Mouse (Mus musculus) mouse embryonic stem cell (cell line): ENCODE results near the gene Htr2a.

Experiments
- in situ Hi-C, 2 experiments: fragments of 300-500 bp; cut with MboI; formaldehyde crosslinking; loops; 1 replicate in 1 of 2; 3 replicates in 1 of 2; pipeline ENCODE4 v1.14.3; 2019 to 2020; ENCODE audit warnings: low sequenced_read_pairs in 2 of 2, low pct_unique_long_range_greater_than_20kb in 1 of 2, mixed read lengths in 1 of 2; ENCODE audit not compliant: unreplicated experiment in 1 of 2

The Htr2a gene

GRCm38 (mm10) chr14:74640819-74641381 is at the start of gene Htr2a:
Htr2a (plus strand) TSS chr14:74640840.
- in situ Hi-C loops = no loop called here

DNA sequence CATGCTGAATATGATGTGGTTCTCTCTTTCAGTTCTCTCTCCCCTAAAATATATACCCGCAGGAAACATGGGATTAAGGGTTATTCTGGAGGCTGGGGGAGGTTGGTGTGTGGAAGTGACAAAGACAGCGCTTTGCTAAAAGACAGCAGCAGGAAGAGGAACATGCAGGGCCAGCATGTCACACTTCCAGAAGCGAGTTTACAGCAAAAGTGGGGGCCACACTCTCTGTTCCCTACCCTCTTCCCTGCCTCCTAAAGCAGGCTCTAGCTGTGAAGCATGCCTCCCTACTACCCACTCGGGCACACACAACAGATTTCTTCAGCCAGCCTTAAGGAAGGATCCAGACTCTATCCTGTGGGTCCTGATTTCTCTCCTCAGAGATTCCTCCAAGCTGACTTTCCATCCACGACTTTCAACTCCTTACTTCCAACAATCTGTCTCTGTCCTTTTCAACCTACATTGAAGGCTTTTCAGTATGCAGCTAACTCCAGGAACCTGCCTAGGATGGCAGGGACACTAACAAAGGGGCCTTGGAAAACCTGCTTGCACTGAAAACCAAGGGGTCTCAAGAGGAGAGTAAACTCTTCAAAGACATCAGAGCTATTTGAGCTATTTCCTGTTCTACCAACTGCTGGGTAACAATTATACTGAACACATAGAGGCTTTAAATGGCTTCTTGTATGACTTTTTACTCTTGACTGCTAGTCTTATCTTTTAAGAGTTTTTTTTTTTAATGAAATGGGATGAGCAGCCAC is 39.1 kb upstream of the Htr2a start:
- in situ Hi-C loops = no loop called here

DNA sequence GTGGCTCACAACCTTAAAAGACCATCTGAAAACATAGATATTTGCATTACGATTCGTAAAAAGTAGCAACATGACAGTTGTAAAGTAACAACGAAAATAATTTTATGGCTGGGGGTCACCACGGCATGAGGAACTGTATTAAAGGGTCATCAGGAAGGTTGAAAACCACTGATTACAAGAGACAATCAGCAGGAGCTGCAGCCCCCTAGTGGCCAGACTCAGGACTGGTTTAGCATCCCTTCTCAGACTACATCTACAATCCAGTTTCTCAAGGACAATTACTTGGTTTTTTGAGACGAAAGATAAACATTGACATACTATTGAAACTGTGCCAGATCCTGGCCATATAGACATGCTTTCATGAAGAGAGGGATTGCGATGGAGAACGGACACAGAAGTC is 38.1 kb upstream of the Htr2a start:
- in situ Hi-C loops = no loop called here

DNA sequence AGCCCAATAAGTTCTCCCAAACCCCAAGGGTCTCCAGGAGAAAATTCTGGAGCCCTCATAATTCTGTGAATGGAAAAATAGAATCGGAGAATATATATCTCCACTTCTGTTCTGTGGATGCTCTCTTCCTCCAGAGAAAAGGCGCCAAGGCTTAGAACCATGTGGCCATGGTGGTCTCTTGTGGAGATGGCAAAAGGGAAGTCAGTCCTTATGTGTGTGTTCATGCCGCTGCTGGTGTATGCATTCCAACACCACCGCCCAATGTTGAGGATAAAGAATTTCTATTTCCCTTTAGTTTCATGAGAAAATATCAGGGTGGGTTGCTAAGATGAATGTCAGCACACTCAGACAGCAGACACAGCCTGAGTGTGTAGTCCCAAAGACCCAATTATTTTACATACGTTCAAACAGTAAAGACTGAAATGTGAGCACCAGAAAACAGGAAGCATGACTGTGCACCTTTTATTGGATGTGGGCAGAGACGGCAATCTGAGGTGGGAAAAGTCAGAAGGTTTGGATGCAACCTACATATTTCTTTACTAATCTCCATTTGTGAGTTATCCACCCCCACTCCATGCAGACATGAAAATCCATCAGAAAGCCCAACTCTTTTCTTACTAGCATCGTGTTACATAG is 37.4 kb upstream of the Htr2a start:
- in situ Hi-C loops = no loop called here

DNA sequence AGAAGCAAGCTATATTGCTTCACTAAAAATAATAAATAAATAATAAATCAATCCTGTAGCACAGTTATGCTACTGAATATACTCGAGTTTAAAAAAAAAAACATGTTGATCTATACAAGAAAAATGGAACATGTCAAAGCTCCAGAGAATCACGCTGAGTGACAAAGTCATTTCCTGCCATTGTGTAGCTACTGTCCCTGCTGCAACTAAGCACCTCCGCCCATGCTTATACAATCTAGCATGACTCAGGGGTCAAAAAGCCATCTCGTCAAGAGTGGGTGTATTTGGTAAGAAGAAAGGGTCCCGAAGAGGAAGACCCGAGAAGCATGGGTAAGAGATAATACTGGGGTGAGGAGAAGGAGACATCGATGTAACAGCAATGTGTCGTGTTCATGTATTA is 29.3 kb upstream of the Htr2a start:
- in situ Hi-C loops = no loop called here

- in situ Hi-C loops = no loop called here
Observed at GRCm38 (mm10) chr14:74618858-74619257, 21.8 kb upstream of the Htr2a start.

- in situ Hi-C loops = no loop called here
Observed at GRCm38 (mm10) chr14:74638071-74638470, 2.6 kb upstream of the Htr2a start.

DNA sequence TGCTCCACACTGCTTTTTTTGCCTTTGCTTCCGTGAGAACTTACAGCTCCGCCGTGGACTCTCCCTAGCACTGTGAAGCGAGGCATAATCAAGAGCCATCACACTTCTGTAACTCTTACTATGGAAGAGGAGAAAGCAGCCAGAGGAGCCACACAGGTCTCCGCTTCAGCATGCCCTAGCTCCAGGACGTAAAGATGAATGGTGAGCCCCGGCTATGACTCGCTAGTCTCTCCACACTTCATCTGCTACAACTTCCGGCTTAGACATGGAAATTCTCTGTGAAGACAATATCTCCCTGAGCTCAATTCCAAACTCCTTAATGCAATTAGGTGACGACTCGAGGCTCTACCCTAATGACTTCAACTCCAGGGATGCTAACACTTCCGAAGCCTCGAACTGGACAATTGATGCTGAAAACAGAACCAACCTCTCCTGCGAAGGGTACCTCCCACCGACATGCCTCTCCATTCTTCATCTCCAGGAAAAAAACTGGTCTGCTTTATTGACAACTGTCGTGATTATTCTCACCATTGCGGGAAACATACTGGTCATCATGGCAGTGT is 1.1 kb downstream of the Htr2a start:
- in situ Hi-C loops = no loop called here

DNA sequence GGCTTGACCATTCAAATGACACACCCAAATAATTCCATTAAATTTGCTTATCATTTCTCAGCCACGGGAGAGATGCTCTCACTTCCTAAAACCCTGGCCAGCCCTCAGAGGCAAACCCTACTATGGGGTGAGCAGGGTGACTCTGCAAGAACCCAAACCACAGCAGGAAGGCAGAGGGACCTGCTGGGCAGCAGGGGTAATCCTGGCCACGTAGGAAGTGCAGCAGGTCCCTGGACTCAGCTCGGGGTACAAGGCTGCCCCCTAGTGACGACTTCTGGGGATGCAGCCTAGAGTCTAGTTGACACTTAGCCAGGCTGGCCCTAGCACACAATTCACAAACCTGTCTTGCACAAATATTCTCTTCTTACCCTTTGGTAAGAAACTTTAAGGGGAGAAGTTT is 2.7 kb downstream of the Htr2a start:
- in situ Hi-C loops = no loop called here

DNA sequence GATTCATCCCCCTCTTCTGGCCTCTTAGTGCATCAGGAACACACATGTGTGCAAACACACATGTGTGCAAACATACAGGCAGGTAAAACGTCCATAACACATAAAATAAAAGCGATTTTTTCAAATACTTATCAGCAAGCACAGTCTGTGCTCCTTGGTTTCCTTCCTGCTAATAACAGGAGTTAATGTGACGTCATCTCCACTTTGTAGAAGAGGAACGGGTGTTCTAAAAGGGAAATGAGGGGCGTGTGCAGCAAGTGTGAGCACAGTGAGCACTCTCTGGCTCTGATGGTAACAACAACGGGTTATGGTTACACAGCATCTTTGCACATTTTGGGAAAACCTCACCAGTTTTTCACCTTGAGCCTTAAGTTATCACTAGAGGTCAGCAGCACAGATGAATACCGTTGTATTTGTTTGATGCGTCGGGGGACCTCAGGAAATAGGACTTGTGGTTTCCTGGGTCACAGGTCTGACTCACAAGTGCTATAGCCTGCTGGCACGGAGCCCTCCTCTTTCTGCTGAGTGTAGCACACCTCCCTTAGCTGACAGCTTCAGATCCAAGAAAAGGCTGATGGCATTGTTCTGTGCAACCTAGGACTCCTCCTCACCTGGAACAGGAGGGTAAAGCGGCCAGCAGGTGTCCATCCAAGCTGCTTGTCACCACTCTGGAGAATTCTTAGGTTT is 5.6 kb downstream of the Htr2a start:
- in situ Hi-C loops = no loop called here

- in situ Hi-C loops = no loop called here
Observed at GRCm38 (mm10) chr14:74650001-74650400, 9.4 kb downstream of the Htr2a start.

DNA sequence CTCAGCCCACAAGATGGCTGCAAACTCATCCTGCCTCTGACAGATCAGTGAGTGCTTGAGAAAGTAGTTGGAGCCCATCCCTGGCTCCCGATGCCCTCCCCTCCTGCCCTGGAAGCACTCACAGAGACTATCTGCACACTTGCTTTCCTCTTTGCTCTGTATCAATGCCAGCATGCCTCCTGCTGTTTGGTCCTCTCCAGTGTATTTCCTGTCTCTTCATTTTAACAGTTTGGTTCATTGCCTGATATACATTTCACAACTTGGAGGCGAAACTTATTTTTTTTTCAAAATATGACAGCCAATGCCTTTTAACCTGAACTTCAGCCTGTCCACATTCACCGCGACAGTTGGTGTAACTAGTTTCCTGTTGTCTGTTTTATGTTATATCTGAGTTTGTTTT is 11.0 kb downstream of the Htr2a start:
- in situ Hi-C loops = no loop called here

- in situ Hi-C loops = no loop called here
Observed at GRCm38 (mm10) chr14:74657227-74657626, 16.6 kb downstream of the Htr2a start.

DNA sequence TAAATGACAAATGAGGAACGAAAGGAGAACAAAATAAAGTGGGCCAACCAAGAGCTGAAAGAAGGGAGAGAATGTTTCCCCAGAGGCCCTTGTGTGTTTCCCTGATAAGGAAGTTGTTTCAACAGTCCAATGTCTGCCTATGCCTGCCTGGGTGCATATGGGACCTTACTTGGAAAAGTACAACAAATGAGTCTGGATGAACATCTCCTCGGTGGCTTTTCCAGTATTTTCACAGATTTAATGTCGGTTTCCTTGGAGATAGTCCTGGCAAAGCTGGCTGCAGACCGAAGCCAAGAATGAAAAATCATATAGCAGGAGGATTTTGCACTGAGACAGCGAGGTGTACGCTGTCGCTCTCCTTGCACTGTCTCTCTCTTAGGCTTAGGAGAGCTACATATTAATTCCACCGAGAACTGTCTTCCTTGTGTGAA is 18.8 kb downstream of the Htr2a start:
- in situ Hi-C loops = no loop called here

GRCm38 (mm10) chr14:74672137-74673019 is 31.7 kb downstream of the Htr2a start:
- in situ Hi-C loops = no loop called here

DNA sequence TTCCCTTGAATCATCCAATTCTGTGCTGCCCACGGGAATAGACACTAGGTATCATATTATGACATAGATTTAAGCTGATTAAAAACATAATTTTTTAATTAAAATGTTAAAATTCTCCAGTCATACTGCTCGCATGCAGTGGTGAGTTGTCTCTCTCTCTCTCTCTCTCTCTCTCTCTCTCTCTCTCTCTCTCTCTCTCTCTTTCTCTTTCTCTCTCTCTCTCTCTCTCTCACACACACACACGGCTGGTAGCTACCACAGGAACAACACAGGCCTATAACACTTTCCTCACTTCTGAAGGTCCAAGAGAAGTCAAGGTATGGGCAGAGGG is 32.3 kb downstream of the Htr2a start:
- in situ Hi-C loops = no loop called here

DNA sequence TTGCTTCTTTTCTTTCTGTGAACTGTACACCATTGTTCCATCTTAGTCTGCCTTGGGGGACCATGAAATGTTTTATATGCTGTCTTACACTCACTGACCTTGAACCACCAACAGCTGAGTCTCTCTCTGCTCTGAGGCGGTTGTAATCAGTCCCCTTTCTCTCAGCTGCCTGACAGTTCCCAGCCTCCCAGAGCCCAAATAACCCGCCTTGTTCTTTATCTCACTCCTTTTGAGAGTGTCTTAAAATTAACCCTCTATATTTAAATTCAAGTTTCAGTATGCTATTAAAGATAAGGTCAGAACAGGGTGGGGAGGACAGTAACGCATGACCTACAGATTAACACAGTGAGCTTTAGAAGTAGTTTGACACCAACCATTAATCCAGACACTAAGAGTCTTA is 32.9 kb downstream of the Htr2a start:
- in situ Hi-C loops = no loop called here

DNA sequence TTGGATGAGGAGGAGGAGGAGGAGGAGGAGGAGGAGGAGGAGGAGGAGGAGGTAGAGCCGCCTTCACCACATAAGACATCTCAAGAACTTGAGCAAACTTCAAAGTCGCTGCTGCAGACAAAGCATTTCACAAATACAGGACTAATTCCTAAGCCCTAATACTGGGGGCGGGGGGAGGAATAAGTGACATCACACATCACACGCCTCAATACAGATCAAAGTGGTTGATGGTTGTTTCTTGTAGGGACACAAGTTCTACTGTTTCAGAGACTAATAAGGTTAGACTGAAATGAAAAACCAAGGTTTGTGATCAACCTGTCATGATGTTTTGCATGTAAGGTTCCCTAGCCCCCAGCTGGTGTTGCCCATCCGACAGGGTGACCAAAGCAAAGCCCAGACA is 39.2 kb downstream of the Htr2a start:
- in situ Hi-C loops = no loop called here
